Mouse (Mus musculus) cerebellum, adult 8-10 months (tissue): ENCODE data around the gene Bnip2.

Source experiments
- DNase-seq: peaks from one replicate; pipeline ENCODE4 v3.0.0; 2022

The Bnip2 gene

DNA sequence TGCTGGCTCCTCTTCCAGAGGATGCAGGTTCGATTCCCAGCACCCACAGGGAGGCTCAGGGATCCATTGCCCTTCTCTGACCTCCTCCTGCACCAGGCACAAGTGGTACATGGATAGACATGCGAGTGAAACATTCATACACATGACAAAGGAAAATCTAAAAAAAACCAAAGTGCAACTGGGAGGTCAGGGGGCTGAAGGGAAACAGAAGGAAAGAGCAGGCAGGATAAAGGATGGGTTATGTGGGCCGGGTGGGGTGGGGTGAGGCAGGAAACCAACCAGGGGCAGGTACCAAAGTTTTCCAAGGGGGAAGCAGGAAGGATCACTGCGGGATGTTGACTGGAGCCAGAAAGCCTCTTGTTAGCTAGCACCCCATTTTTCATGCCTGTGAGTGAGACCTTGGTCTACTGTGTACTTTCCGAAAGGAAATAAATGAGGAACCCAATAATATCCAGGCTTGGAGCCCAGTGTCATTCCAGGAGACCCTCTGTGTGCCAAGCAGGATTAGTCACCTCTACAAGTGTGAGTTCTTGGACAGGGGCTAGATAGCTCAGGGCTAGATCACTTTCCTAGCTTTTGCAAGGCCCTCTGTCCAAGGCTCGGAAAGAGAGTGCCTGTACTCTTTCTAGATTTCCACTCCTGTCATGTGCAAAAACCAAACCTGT is 59.6 kb downstream of the Bnip2 start:
- DNase-seq: no peak

DNA sequence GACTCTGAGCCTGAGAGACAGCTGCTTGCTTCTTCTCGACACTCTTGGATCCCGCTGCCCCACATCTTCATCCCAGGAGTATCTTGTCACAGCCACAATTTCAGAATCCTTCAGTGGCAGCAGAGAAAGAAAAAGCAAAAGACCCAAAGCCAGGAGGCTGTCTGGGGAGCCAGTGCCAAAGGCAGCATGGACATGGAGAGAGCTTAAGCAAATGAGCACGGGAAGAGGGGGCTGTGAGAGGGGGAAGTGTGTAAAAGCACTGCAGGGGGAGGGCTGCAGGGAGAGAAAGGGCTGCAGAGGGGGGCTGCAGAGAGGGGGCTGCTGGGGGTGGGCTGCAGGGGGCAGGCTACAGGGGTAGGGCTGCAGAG is 60.1 kb downstream of the Bnip2 start:
- no peak for DNase-seq

DNA sequence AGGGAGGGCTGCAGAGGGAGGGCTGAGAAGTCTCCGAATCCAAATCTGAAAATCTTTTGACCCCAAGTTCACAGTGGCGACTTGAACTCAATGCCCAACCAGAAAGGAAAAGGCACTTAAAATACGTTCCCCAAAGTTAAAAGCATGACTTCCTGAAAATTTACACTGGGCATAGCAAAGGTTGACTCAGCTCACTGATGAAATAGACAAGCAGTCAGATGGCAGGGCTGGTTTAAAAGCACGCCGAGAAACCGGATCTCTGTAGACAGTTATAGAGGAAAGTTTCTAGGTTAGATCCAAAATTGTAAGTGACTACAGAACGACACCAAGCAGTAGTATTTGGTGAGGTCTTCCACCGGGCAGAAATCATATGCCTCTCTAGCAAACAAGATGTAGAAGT is 60.6 kb downstream of the Bnip2 start:
- DNase-seq: no peak

DNA sequence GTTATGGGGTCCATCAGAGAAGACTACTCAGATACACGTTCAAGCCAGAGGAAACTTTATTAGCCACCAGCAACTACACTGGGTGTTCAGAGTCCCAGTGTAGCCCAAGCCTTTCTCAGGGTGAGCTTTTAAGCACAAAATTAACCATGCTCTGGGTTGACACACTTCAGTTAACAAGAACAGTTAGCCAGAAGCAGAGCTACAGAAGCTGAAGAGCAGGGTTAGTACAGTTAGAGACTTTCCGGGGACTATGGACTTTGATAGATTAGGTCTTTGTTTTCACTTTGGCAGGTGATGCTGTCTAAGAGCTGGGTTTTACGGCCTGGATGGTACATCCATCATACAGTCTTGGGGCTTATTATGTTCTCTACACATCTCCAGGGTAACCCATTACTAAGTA is 63.5 kb downstream of the Bnip2 start:
- no peak for DNase-seq

DNA sequence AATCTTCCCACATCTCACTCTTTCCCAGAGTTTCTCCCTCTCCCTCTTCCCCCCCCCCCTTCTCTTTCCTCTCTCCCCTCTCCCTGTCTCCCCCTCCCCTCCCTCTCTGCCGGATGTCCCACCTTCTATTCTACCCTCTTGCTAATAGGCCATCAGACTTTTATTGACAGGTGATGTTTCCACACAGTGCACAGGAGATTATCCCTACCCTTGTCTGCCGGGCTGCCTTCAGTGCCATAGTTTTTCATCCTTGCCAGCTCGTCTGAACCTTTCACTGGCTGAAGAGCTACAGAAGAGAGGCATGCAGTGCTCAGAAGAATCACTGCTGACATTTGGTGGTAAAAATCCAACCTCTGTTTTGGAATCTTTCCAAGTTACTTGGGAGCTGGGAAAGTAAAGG is 64.1 kb downstream of the Bnip2 start:
- no peak for DNase-seq
